Mouse (Mus musculus): ENCODE measurements around the gene Ptn.

- TF ChIP-seq POLR2A (IDR thresholded peaks at IDR 0.05; ENCODE audit: borderline replicate concordance, insufficient read depth, low read length) (no peak), CTCF (IDR thresholded peaks at IDR 0.05; ENCODE audit: borderline replicate concordance, insufficient read depth, low read depth, low read length) (no peak)
Measured at GRCm38 (mm10) chr6:36671274-36671673, 138.7 kb downstream of the Ptn start.
